ENCODE assay signal across 27 mouse cellular contexts in genomic region chr7:80638460-80638859, GRCm38 (mm10). TPM values are rescaled to one million over a fixed set of nuclear protein-coding genes. Genes with fewer than 3 reads are reported as not detected.
DNase-seq lines count a peak whose midpoint lies in the region; ATAC-seq and TF ChIP-seq lines count a peak whose summit lies in the region.
"Had no signal": no experiment of that assay in that cellular context is flagged by ENCODE, and none has a peak within 500 bp of the region (broad histone marks: within the 10 kb centered on the region; RNA-seq: fewer than 3 reads in every experiment).

No protein-coding gene starts in this region.

- no peak for TF ChIP-seq POLR2A in heart, adult 2 months (IDR thresholded peaks at IDR 0.05; ENCODE audit: insufficient read depth, low read depth, low read length)
- no peak for TF ChIP-seq POLR2A in bone marrow, adult 2 months (IDR thresholded peaks at IDR 0.05; ENCODE audit: borderline replicate concordance, control insufficient read depth, low read depth, low read length)
- no peak for TF ChIP-seq POLR2A in small intestine, adult 2 months (IDR thresholded peaks at IDR 0.05; ENCODE audit: low read depth, low read length)

- no peak for TF ChIP-seq CTCF in heart, adult 2 months (IDR thresholded peaks at IDR 0.05)
- TF ChIP-seq CTCF in bone marrow, adult 2 months (IDR thresholded peaks at IDR 0.05; ENCODE audit: control insufficient read depth, insufficient read depth, low read length), result no peak
- no peak for TF ChIP-seq CTCF in small intestine, adult 2 months (IDR thresholded peaks at IDR 0.05; ENCODE audit: extremely low read depth, insufficient read length, insufficient replicate concordance, low read depth, low read length)

- H3K79me2 ChIP-seq in heart, adult 2 months (replicated peaks; ENCODE audit: control insufficient read depth, insufficient read depth, low read length), result 0 out of 2 replicates have a peak, but pooled peaks cover 2% of the 10 kb centered on the region

- intact Hi-C loops in heart, adult 2 months (cut with DNase I), result no loop called here

- no peak for ATAC-seq in megakaryocyte, adult 5-6 weeks (ENCODE audit: poor library complexity, severe bottlenecking)
- ATAC-seq: forebrain, embryonic 14.5 days; hindbrain, postnatal 0 days; intestine, embryonic 16.5 days; midbrain, embryonic 13.5 days had no signal

- H3K9me3 ChIP-seq in megakaryocyte, embryonic 14.5 days, result no peaks in the 10 kb centered on the region
- H3K9me3 ChIP-seq: heart, embryonic 12.5 days; kidney, embryonic 15.5 days; limb, embryonic 15.5 days; midbrain, embryonic 13.5 days; neural tube, embryonic 12.5 days had no signal

- 33% methylated on average over 10 of the region's 10 CpGs for WGBS in heart, adult 2 months
- 67% methylated on average over 10 of the region's 10 CpGs for WGBS in bone marrow, adult 2 months
- 68% methylated on average over 10 of the region's 10 CpGs for WGBS in small intestine, adult 2 months

- no peak overlapping the region for H3K9ac ChIP-seq in heart, adult 2 months (ENCODE audit: low read depth, low read length)
- H3K9ac ChIP-seq: heart, embryonic 12.5 days; kidney, embryonic 15.5 days; limb, embryonic 15.5 days; midbrain, embryonic 13.5 days; neural tube, embryonic 12.5 days had no signal

- no peak for DNase-seq in heart, adult 2 months
- DNase-seq in heart, postnatal 4 days, result no peak
- DNase-seq in cerebellum, postnatal 10 days, result no peak
- DNase-seq: adrenal gland, postnatal 14 days; cerebellum, adult 11-12 months; cerebellum, postnatal 25 days; gastrocnemius, postnatal 10 days; heart, adult 11 months; heart, postnatal 10 days; left cerebral cortex, postnatal 4 days; lung, adult 2 months; lung, postnatal 14 days; retina, postnatal 1 day; right cerebral cortex, postnatal 25 days; thymus, postnatal 14 days had no signal

- H3K27me3 ChIP-seq in heart, adult 2 months (ENCODE audit: control insufficient read depth, insufficient read depth, low read length), result no peaks in the 10 kb centered on the region
- no peaks in the 10 kb centered on the region for H3K27me3 ChIP-seq in megakaryocyte, embryonic 14.5 days (replicated peaks)
- H3K27me3 ChIP-seq in small intestine, adult 2 months (ENCODE audit: control insufficient read depth, insufficient read depth, low read length), result no peaks in the 10 kb centered on the region
- H3K27me3 ChIP-seq: heart, embryonic 12.5 days; kidney, embryonic 15.5 days; limb, embryonic 15.5 days; midbrain, embryonic 13.5 days; neural tube, embryonic 12.5 days had no signal

- no peak overlapping the region for H3K4me3 ChIP-seq in heart, adult 2 months
- H3K4me3 ChIP-seq in megakaryocyte, embryonic 14.5 days (replicated peaks), result peak overlapping the region; percentile 76
- H3K4me3 ChIP-seq in bone marrow, adult 2 months (replicated peaks; ENCODE audit: control insufficient read depth, low read depth, low read length), result no peak overlapping the region
- H3K4me3 ChIP-seq in small intestine, adult 2 months (ENCODE audit: low read depth, low read length), result no peak overlapping the region
- H3K4me3 ChIP-seq: heart, embryonic 12.5 days; kidney, embryonic 15.5 days; limb, embryonic 15.5 days; midbrain, embryonic 13.5 days; neural tube, embryonic 12.5 days had no signal

- peak overlapping the region; percentile 48 for H3K27ac ChIP-seq in heart, adult 2 months
- peak overlapping the region; percentile 15; the same call in 1 of the 2 replicates for H3K27ac ChIP-seq in bone marrow, adult 2 months (ENCODE audit: control insufficient read depth, insufficient read depth, low read depth, low read length, poor library complexity)
- peak overlapping the region; percentile 17; the same call in 1 of the 2 replicates for H3K27ac ChIP-seq in small intestine, adult 2 months (ENCODE audit: insufficient read depth, low read depth, low read length)
- H3K27ac ChIP-seq: hindbrain, postnatal 0 days; kidney, embryonic 15.5 days; midbrain, embryonic 13.5 days; neural tube, embryonic 12.5 days had no signal

- TF ChIP-seq EP300 in heart, adult 2 months (IDR thresholded peaks at IDR 0.05; ENCODE audit: insufficient read depth, low read depth, low read length), result no peak

- H3K36me3 ChIP-seq in heart, adult 2 months (ENCODE audit: control insufficient read depth, insufficient read depth, low read length), result peaks cover 17% of the 10 kb centered on the region
- H3K36me3 ChIP-seq in megakaryocyte, embryonic 14.5 days (replicated peaks; ENCODE audit: low read length), result peaks cover 2% of the 10 kb centered on the region
- no peaks in the 10 kb centered on the region for H3K36me3 ChIP-seq in small intestine, adult 2 months (ENCODE audit: control insufficient read depth, insufficient read depth, low read length)
- H3K36me3 ChIP-seq: heart, embryonic 12.5 days; kidney, embryonic 15.5 days; limb, embryonic 15.5 days; midbrain, embryonic 13.5 days; neural tube, embryonic 12.5 days had no signal

- peaks cover 43% of the 10 kb centered on the region for H3K4me1 ChIP-seq in heart, adult 2 months (ENCODE audit: control insufficient read depth, insufficient read depth, low read length)
- peaks cover 96% of the 10 kb centered on the region for H3K4me1 ChIP-seq in megakaryocyte, embryonic 14.5 days
- peaks cover 14% of the 10 kb centered on the region for H3K4me1 ChIP-seq in bone marrow, adult 2 months (ENCODE audit: control insufficient read depth, insufficient read depth, low read length)
- H3K4me1 ChIP-seq in small intestine, adult 2 months (ENCODE audit: control insufficient read depth, insufficient read depth, insufficient read length, low read length), result peaks cover 19% of the 10 kb centered on the region

RNA-seq across cellular contexts. Expression of gene Crtc3, which starts 50.2 kb away (rescaled TPM):
- total RNA-seq in heart, adult 2 months (2021), result 10 to 100 TPM; 11.0 to 12.9 TPM
- polyA plus RNA-seq in heart, adult 2 months (2012; rRNA removed), result 11.6 and 14.3 TPM in 2 replicates
- 10 to 100 TPM; 19.5 to 20.3 TPM for total RNA-seq in heart, postnatal 4 days (2021)
- polyA plus RNA-seq in megakaryocyte, embryonic 14.5 days (2012; ENCODE audit: insufficient read depth, low replicate concordance), result 9.4 and 13.7 TPM in 2 replicates
- 21.3 and 26.9 TPM in 2 replicates for total RNA-seq in megakaryocyte, adult 5-6 weeks (2015)
- 12.5 and 13.0 TPM in 2 replicates for total RNA-seq in megakaryocyte, adult 5-6 weeks (2017)
- polyA plus RNA-seq in bone marrow, adult 2 months (2011; ENCODE audit: insufficient read depth, insufficient read length, low replicate concordance, missing spikeins), result 5.7 and 8.2 TPM in 2 replicates
- 11.0 and 15.7 TPM in 2 replicates for polyA plus RNA-seq in small intestine, adult 2 months (2012; rRNA removed)
